Mouse (Mus musculus): ENCODE measurements around the gene Dnah2. TPM values are rescaled to one million over a fixed set of nuclear protein-coding genes. Genes with fewer than 3 reads are reported as not detected.
A peak's percentile ranks its signal among the peaks of the same experiment; 100 is the strongest.

Gene Dnah2
- total and polyA plus RNA-seq, 3 experiments = under 0.01 to 0.03 TPM; not detected in 1

DNA sequence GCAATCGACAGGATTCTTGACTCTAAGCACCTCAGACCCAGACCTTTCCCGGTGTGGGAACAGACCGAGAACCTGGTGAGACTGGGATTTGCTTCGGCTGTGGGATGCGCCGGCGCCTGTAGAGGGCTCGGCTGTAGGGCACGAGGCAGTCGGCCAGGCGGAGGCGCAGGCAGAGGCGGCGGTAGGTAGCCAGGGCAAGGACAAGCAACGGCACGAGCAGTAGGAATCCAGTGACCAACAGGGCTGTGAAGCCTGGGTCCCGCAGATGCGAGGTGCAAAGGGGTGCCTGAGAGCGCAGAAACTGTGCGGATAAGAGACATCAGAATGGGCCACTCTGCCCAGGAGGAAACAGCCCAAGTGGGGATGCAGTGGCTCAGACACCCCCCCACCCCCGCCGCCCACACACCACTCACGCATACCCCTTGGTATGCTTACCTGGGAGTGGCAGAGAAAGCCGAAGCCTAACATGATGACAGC, 151.3 kb downstream of the Dnah2 start:
- H3K4me1 ChIP-seq (ENCODE audit: control insufficient read depth in 1 of 2, insufficient read depth in 2 of 2) = peaks cover 5 to 22% of the 10 kb centered on the region in 2 experiments; a peak in 2 of 4 replicates
- TF ChIP-seq EP300 (IDR thresholded peaks at IDR 0.05; ENCODE audit: low read length) = no peak
- TF ChIP-seq ZMIZ1 (IDR thresholded peaks at IDR 0.05; ENCODE audit: low read depth, low read length) = 0 out of 2 replicates have a peak, but pooled peaks have one; percentile 1
- H3K27ac ChIP-seq (ENCODE audit: insufficient read depth, low read depth) = no peak overlapping the region
- H3K36me3 ChIP-seq (replicated peaks in 1 of 2; ENCODE audit: control insufficient read depth in 1 of 2, insufficient read depth in 1 of 2, low read length in 1 of 2) = peaks cover 37 to 50% of the 10 kb centered on the region in 2 experiments
- in situ Hi-C loops (cut with MboI; ENCODE audit: low pct_ligation_motif_present, low pct_unique_long_range_greater_than_20kb, low sequenced_read_pairs) = loop anchor here (5.0 kb wide), 2 partner anchors 35 to 130 kb away; no protein-coding TSS in a partner anchor
- no peak for DNase-seq (ENCODE audit: extremely low read depth)
- H3K9me3 ChIP-seq (replicated peaks; ENCODE audit: low read length) = no peaks in the 10 kb centered on the region
- peaks cover 13% of the 10 kb centered on the region for H3K79me2 ChIP-seq (replicated peaks; ENCODE audit: control insufficient read depth, extremely low read depth, insufficient read depth, poor library complexity, severe bottlenecking)
- dilution Hi-C loops (cut with MboI; ENCODE audit: extremely low pct_ligation_motif_present, extremely low pct_unique_long_range_greater_than_20kb, low sequenced_read_pairs) = no loop called here
- H3K27me3 ChIP-seq (replicated peaks) = no peaks in the 10 kb centered on the region
- H3K4me3 ChIP-seq (replicated peaks in 1 of 3; ENCODE audit: low read depth in 2 of 3, low read length in 2 of 3, poor library complexity in 1 of 3) = no peak overlapping the region
- no peak overlapping the region for H3K9ac ChIP-seq (ENCODE audit: insufficient read depth, low read depth)
- no peak overlapping the region for H3K4me2 ChIP-seq (ENCODE audit: insufficient read depth, low read depth, poor library complexity, severe bottlenecking)

DNA sequence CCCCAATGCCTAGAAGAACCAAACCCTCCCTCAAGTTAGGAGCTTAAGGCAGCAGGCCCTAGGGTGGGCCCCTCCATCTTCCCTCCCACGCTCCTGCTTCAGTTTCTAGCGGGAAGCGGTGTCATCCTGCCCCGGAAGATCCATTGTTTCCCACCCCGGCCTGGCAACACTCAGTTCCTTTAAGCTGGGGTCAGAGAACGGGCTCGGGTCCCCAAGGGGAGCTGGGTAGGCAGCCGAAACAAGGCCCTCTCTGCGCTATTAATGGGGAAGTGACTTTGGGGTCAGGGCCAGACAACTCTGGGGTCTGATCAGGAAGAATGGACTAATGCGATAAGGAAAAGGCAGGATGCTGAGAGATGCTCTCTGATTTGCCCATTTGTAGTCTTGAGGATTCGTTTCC, 152.1 kb downstream of the Dnah2 start:
- Histone ChIP-seq H3K4me1 (ENCODE audit: control insufficient read depth in 1 of 2, insufficient read depth in 2 of 2) (peaks cover 5 to 20% of the 10 kb centered on the region in 2 experiments; a peak in 2 of 4 replicates), H3K79me2 (replicated peaks; ENCODE audit: control insufficient read depth, extremely low read depth, insufficient read depth, poor library complexity, severe bottlenecking) (peaks cover 13% of the 10 kb centered on the region), H3K27ac (ENCODE audit: insufficient read depth, low read depth) (no peak overlapping the region), H3K36me3 (replicated peaks in 1 of 2; ENCODE audit: control insufficient read depth in 1 of 2, insufficient read depth in 1 of 2, low read length in 1 of 2) (peaks cover 36 to 46% of the 10 kb centered on the region in 2 experiments), H3K9ac (ENCODE audit: insufficient read depth, low read depth) (peak overlapping the region; percentile 99), H3K4me3 (replicated peaks in 1 of 3; ENCODE audit: low read depth in 2 of 3, low read length in 2 of 3, poor library complexity in 1 of 3) (peak overlapping the region; percentile 72 to 96 (median 78)), H3K4me2 (ENCODE audit: insufficient read depth, low read depth, poor library complexity, severe bottlenecking) (peak overlapping the region; percentile 72), H3K9me3 (replicated peaks; ENCODE audit: low read length) (no peaks in the 10 kb centered on the region), H3K27me3 (replicated peaks) (no peaks in the 10 kb centered on the region)
- TF ChIP-seq SMC3 (IDR thresholded peaks at IDR 0.05; ENCODE audit: low read depth, low read length) (no peak), BHLHE40 (IDR thresholded peaks at IDR 0.05; ENCODE audit: low read depth, low read length) (no peak)
- no peak for DNase-seq (ENCODE audit: extremely low read depth)
- in situ Hi-C loops (cut with MboI; ENCODE audit: low pct_ligation_motif_present, low pct_unique_long_range_greater_than_20kb, low sequenced_read_pairs) = loop anchor here (5.0 kb wide), 2 partner anchors 36 to 129 kb away; no protein-coding TSS in a partner anchor
- dilution Hi-C loops (cut with MboI; ENCODE audit: extremely low pct_ligation_motif_present, extremely low pct_unique_long_range_greater_than_20kb, low sequenced_read_pairs) = no loop called here

DNA sequence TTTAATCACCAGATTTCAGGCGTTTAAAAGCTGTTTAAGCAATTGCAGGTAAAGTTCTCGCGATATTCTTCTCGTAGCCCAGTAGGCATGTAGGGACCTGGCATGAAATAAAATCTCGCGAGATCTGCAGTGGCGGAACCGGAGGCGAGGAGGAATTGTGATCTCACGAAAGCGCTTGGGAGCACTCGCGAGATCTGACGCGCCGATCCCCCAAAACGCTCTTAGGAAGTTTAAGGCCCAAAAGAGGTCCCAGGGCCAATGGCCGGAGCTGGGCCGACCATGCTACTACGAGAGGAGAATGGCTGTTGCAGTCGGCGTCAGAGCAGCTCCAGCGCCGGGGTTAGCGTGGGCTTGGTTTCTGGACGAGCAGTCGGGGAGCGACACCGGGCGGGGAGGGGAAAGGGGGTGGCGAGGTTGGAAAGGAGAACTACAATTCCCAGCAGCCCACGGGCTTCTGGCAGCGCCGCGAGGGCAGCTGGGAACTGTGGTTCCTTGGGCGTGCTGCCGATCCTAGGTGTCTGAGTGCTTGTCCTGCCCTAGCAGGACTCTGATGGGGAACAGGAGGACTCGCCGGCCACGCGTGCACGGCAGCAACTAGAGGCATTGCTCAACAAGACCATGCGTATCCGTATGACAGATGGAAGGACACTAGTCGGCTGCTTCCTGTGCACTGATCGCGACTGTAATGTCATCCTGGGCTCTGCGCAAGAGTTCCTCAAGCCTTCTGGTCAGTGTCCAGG, 153.1 kb downstream of the Dnah2 start:
- Histone ChIP-seq H3K27me3 (replicated peaks) (no peaks in the 10 kb centered on the region), H3K79me2 (replicated peaks; ENCODE audit: control insufficient read depth, extremely low read depth, insufficient read depth, poor library complexity, severe bottlenecking) (peaks cover 13% of the 10 kb centered on the region), H3K9ac (ENCODE audit: insufficient read depth, low read depth) (peak overlapping the region; percentile 99), H3K4me1 (ENCODE audit: control insufficient read depth in 1 of 2, insufficient read depth in 2 of 2) (peaks cover 0 to 12% of the 10 kb centered on the region in 2 experiments; a peak in 2 of 4 replicates), H3K9me3 (replicated peaks; ENCODE audit: low read length) (no peaks in the 10 kb centered on the region), H3K27ac (ENCODE audit: insufficient read depth, low read depth) (peak overlapping the region; percentile 93), H3K4me2 (ENCODE audit: insufficient read depth, low read depth, poor library complexity, severe bottlenecking) (peak overlapping the region; percentile 72), H3K36me3 (replicated peaks in 1 of 2; ENCODE audit: control insufficient read depth in 1 of 2, insufficient read depth in 1 of 2, low read length in 1 of 2) (peaks cover 27 to 38% of the 10 kb centered on the region in 2 experiments), H3K4me3 (replicated peaks in 1 of 3; ENCODE audit: low read depth in 2 of 3, low read length in 2 of 3, poor library complexity in 1 of 3) (peak overlapping the region; percentile 72 to 96 (median 78))
- in situ Hi-C loops (cut with MboI; ENCODE audit: low pct_ligation_motif_present, low pct_unique_long_range_greater_than_20kb, low sequenced_read_pairs) (loop anchor here (5.0 kb wide), 2 partner anchors 36 to 129 kb away; no protein-coding TSS in a partner anchor), dilution Hi-C loops (cut with MboI; ENCODE audit: extremely low pct_ligation_motif_present, extremely low pct_unique_long_range_greater_than_20kb, low sequenced_read_pairs) (no loop called here)
- DNase-seq (ENCODE audit: extremely low read depth) = peak; percentile 100
- TF ChIP-seq MEF2A (IDR thresholded peaks at IDR 0.05; ENCODE audit: borderline replicate concordance, low read depth, low read length) (peak; percentile 70; the same call in 1 of the 2 replicates), JUN (IDR thresholded peaks at IDR 0.05; ENCODE audit: insufficient read depth, low read depth, low read length) (no peak), KAT2A (IDR thresholded peaks at IDR 0.05; ENCODE audit: insufficient replicate concordance, low read length) (peak; percentile 99; the same call in 1 of the 2 replicates), MYC (IDR thresholded peaks at IDR 0.05; ENCODE audit: low read depth, low read length) (peak; percentile 81), USF2 (conservative IDR thresholded peaks at IDR 0.05; ENCODE audit: low read depth, low read length) (no peak), CTCF (conservative IDR thresholded peaks at IDR 0.05 in 1 of 2, IDR thresholded peaks at IDR 0.05 in 1 of 2; ENCODE audit: low read depth in 2 of 2, low read length in 2 of 2) (no peak), MAFK (IDR thresholded peaks at IDR 0.05; ENCODE audit: insufficient replicate concordance, low read length) (no peak), CHD1 (IDR thresholded peaks at IDR 0.05; ENCODE audit: low read depth, low read length) (no peak), EP300 (IDR thresholded peaks at IDR 0.05; ENCODE audit: low read length) (no peak), GABPA (IDR thresholded peaks at IDR 0.05; ENCODE audit: insufficient replicate concordance, low read depth, low read length) (peak; percentile 96; the same call in 1 of the 2 replicates), RAD21 (IDR thresholded peaks at IDR 0.05; ENCODE audit: low read depth, low read length) (no peak), ELF1 (IDR thresholded peaks at IDR 0.05; ENCODE audit: low read depth, low read length) (peak; percentile 81), UBTF (IDR thresholded peaks at IDR 0.05; ENCODE audit: low read depth, low read length) (no peak), CHD2 (IDR thresholded peaks at IDR 0.05; ENCODE audit: low read length) (peak; percentile 97), USF1 (IDR thresholded peaks at IDR 0.05; ENCODE audit: low read depth, low read length) (no peak), MAZ (IDR thresholded peaks at IDR 0.05; ENCODE audit: low read depth, low read length) (peak; percentile 86; the same call in 1 of the 2 replicates), MAX (IDR thresholded peaks at IDR 0.05; ENCODE audit: low read length) (no peak; the same call in 1 of the 2 replicates), ZKSCAN1 (IDR thresholded peaks at IDR 0.05; ENCODE audit: borderline replicate concordance, low read depth, low read length) (no peak), POLR2AphosphoS2 (IDR thresholded peaks at IDR 0.05; ENCODE audit: low read depth, low read length) (0 out of 2 replicates have a peak, but pooled peaks have one; percentile 67)
